Mouse (Mus musculus) heart, adult 11 months (tissue): ENCODE data around the gene Pikfyve.

Experiments
- DNase-seq: peaks from one replicate; pipeline ENCODE4 v3.0.0; 2022

The Pikfyve gene

GRCm38 (mm10) chr1:65186287-65187073 is at the start of gene Pikfyve, which contains the start of gene Idh1:
Pikfyve (plus strand) TSS chr1:65186683.
Idh1 (minus strand) TSS chr1:65186500.
- peak; percentile 99 for DNase-seq

GRCm38 (mm10) chr1:65137560-65137959 is 48.9 kb upstream of the Pikfyve start:
- DNase-seq: no peak

GRCm38 (mm10) chr1:65144783-65145182 is 41.7 kb upstream of the Pikfyve start:
- no peak for DNase-seq

GRCm38 (mm10) chr1:65146601-65147000 is 39.9 kb upstream of the Pikfyve start:
- DNase-seq: peak; percentile 27

- peak; percentile 74 for DNase-seq
Measured at GRCm38 (mm10) chr1:65147326-65147725, 39.2 kb upstream of the Pikfyve start.

GRCm38 (mm10) chr1:65147971-65148370 is 38.5 kb upstream of the Pikfyve start:
- peak; percentile 19 for DNase-seq

- peak; percentile 68 for DNase-seq
Measured at GRCm38 (mm10) chr1:65154814-65155213, 31.7 kb upstream of the Pikfyve start.

- DNase-seq: peak; percentile 77
Measured at GRCm38 (mm10) chr1:65156111-65156510, 30.4 kb upstream of the Pikfyve start.

GRCm38 (mm10) chr1:65162210-65162609 is 24.3 kb upstream of the Pikfyve start:
- DNase-seq: peak; percentile 79

- DNase-seq: peak; percentile 70
Measured at GRCm38 (mm10) chr1:65167496-65167895, 19.0 kb upstream of the Pikfyve start.

GRCm38 (mm10) chr1:65169536-65169935 is 16.9 kb upstream of the Pikfyve start:
- peak; percentile 82 for DNase-seq

- DNase-seq: peak; percentile 62
Measured at GRCm38 (mm10) chr1:65169947-65170346, 16.5 kb upstream of the Pikfyve start.

GRCm38 (mm10) chr1:65171579-65171978 is 14.9 kb upstream of the Pikfyve start:
- DNase-seq: peak; percentile 71

- DNase-seq: no peak
Measured at GRCm38 (mm10) chr1:65173716-65174115, 12.8 kb upstream of the Pikfyve start.

- DNase-seq: no peak
Measured at GRCm38 (mm10) chr1:65176171-65176570, 10.3 kb upstream of the Pikfyve start.

GRCm38 (mm10) chr1:65176912-65177311 is 9.6 kb upstream of the Pikfyve start:
- DNase-seq: no peak

- no peak for DNase-seq
Measured at GRCm38 (mm10) chr1:65177452-65177851, 9.0 kb upstream of the Pikfyve start.

GRCm38 (mm10) chr1:65178126-65178901 is 8.2 kb upstream of the Pikfyve start:
- peak; percentile 100 for DNase-seq

- peak; percentile 100 for DNase-seq
Measured at GRCm38 (mm10) chr1:65178902-65179432, 7.5 kb upstream of the Pikfyve start.

- no peak for DNase-seq
Measured at GRCm38 (mm10) chr1:65179634-65180249, 6.7 kb upstream of the Pikfyve start.

GRCm38 (mm10) chr1:65181459-65181858 is 5.0 kb upstream of the Pikfyve start:
- no peak for DNase-seq

- DNase-seq: no peak
Measured at GRCm38 (mm10) chr1:65183994-65184393, 2.5 kb upstream of the Pikfyve start.

GRCm38 (mm10) chr1:65185011-65185410 is 1.5 kb upstream of the Pikfyve start:
- peak; percentile 90 for DNase-seq
